Mouse (Mus musculus) heart, embryonic 11.5 days (tissue): Measurements from ENCODE around the gene Cyp4f40. TPM values are rescaled to one million over a fixed set of nuclear protein-coding genes. Genes with fewer than 3 reads are reported as not detected.
"Not testable (repeated sequence)": the region's sequence is repeated elsewhere in the genome, so short reads cannot be mapped to it uniquely, and the experiment has no call there.

Experiments
- ATAC-seq: fragments of 200-750 bp; cut with Nextera tagmentation; replicated peaks from 2 replicates; pipeline ENCODE4 v1.8.0; 2017; ENCODE audit warnings: moderate library complexity; ENCODE audit not compliant: insufficient number of reproducible peaks, low FRiP score, low TSS enrichment
- H3K27ac ChIP-seq: fragments of 300-500 bp; sonication (generic); 2 replicates; pipeline ENCODE4 v1.5.1; 2014; ENCODE audit warnings: mild to moderate bottlenecking, low read depth, low read length
- H3K27me3 ChIP-seq: fragments of 300-500 bp; sonication (generic); 2 replicates; pipeline ENCODE4 v1.6.1; 2014; ENCODE audit warnings: mild to moderate bottlenecking, low read length, mixed read lengths; ENCODE audit not compliant: control insufficient read depth, insufficient read depth
- H3K36me3 ChIP-seq: fragments of 300-500 bp; sonication (generic); 2 replicates; pipeline ENCODE4 v1.6.1; 2014; ENCODE audit warnings: mild to moderate bottlenecking, low read length, moderate library complexity, mixed read lengths; ENCODE audit not compliant: control insufficient read depth, insufficient read depth
- H3K4me1 ChIP-seq: fragments of 300-500 bp; sonication (generic); 2 replicates; pipeline ENCODE4 v1.6.1; 2014; ENCODE audit warnings: low read length; ENCODE audit not compliant: control insufficient read depth, insufficient read depth
- H3K4me2 ChIP-seq: fragments of 300-500 bp; sonication (generic); 2 replicates; pipeline ENCODE4 v1.6.1; 2014; ENCODE audit warnings: mild to moderate bottlenecking, moderate library complexity
- H3K4me3 ChIP-seq: fragments of 300-500 bp; sonication (generic); 2 replicates; pipeline ENCODE4 v1.5.1; 2014; ENCODE audit warnings: low read depth, low read length
- H3K9ac ChIP-seq: fragments of 300-500 bp; sonication (generic); 2 replicates; pipeline ENCODE4 v1.6.1; 2014; ENCODE audit warnings: mild to moderate bottlenecking, low read depth, low read length, moderate library complexity
- H3K9me3 ChIP-seq: fragments of 300-500 bp; sonication (generic); replicated peaks from 2 replicates; pipeline ENCODE4 v1.6.1; 2016; ENCODE audit warnings: low read length; ENCODE audit not compliant: control insufficient read depth
- WGBS: fragments of 180-500 bp; shearing (Covaris S2); extraction: QIAGEN DNeasy Blood & Tissue Kit; methylation state at CpG from one replicate; pipeline ENCODE4 v1.1.7; 2014; ENCODE audit not compliant: insufficient replicate concordance; 5-methylcytosine and 5-hydroxymethylcytosine counted together
- polyA plus RNA-seq: library from polyadenylated mRNA; unstranded; fragments of >200 nt; fragmentation: Nextera tagmentation; extraction: Ambion mirVana; gene quantifications from 2 replicates; pipeline ENCODE4 v1.2.1, GENCODE M21; 2014

Gene Cyp4f40
- polyA plus RNA-seq, result not detected in 2 replicates

GRCm38 (mm10) chr17:32658712-32659111 lies at the start of gene Cyp4f40:
TSS of gene Cyp4f40 (plus strand) at chr17:32658900.
- no peak within 1 kb of the TSS for H3K4me2 ChIP-seq
- no peaks in the 10 kb centered on the region for H3K9me3 ChIP-seq
- no peaks in the 10 kb centered on the region for H3K36me3 ChIP-seq
- no peak within 1 kb of the TSS for H3K4me3 ChIP-seq
- ATAC-seq, result no peak
- H3K4me1 ChIP-seq, result no peaks in the 10 kb centered on the region
- no peak within 1 kb of the TSS for H3K27ac ChIP-seq
- no peaks in the 10 kb centered on the region for H3K27me3 ChIP-seq
- no peak within 1 kb of the TSS for H3K9ac ChIP-seq
- WGBS, result 45% methylated on average over 2 of the region's 2 CpGs

GRCm38 (mm10) chr17:32610231-32610630 lies 48.5 kb upstream of the Cyp4f40 start:
- H3K4me1 ChIP-seq, H3K9ac ChIP-seq, H3K9me3 ChIP-seq, H3K4me3 ChIP-seq, H3K27ac ChIP-seq, ATAC-seq, H3K36me3 ChIP-seq, H3K27me3 ChIP-seq, H3K4me2 ChIP-seq: not testable (repeated sequence)
- 77% methylated on average over 3 of the region's 3 CpGs for WGBS

- Histone ChIP-seq H3K27me3 (no peaks in the 10 kb centered on the region), H3K9me3 (no peaks in the 10 kb centered on the region), H3K36me3 (no peaks in the 10 kb centered on the region), H3K9ac (no peak overlapping the region), H3K27ac (no peak overlapping the region), H3K4me1 (no peaks in the 10 kb centered on the region), H3K4me3 (no peak overlapping the region), H3K4me2 (no peak overlapping the region)
- WGBS, result 77% methylated on average over 3 of the region's 3 CpGs
- ATAC-seq, result no peak
Observed at GRCm38 (mm10) chr17:32610896-32611295, 47.8 kb upstream of the Cyp4f40 start.

GRCm38 (mm10) chr17:32612417-32612816 lies 46.3 kb upstream of the Cyp4f40 start:
- Histone ChIP-seq H3K4me3 (no peak overlapping the region), H3K4me1 (no peaks in the 10 kb centered on the region), H3K27me3 (no peaks in the 10 kb centered on the region), H3K9me3 (0 out of 2 replicates have a peak, but pooled peaks cover 3% of the 10 kb centered on the region), H3K4me2 (no peak overlapping the region), H3K27ac (no peak overlapping the region), H3K9ac (no peak overlapping the region), H3K36me3 (no peaks in the 10 kb centered on the region)
- no peak for ATAC-seq
- WGBS, result 73% methylated on average over 3 of the region's 3 CpGs

GRCm38 (mm10) chr17:32617252-32617651 lies 41.4 kb upstream of the Cyp4f40 start:
- Histone ChIP-seq H3K9me3 (0 out of 2 replicates have a peak, but pooled peaks cover 9% of the 10 kb centered on the region), H3K9ac (no peak overlapping the region), H3K36me3 (no peaks in the 10 kb centered on the region), H3K27me3 (no peaks in the 10 kb centered on the region), H3K4me3 (no peak overlapping the region), H3K4me2 (no peak overlapping the region), H3K27ac (no peak overlapping the region), H3K4me1 (no peaks in the 10 kb centered on the region)
- 72% methylated on average over 1 of the region's 1 CpGs for WGBS
- no peak for ATAC-seq

GRCm38 (mm10) chr17:32621018-32621417 lies 37.7 kb upstream of the Cyp4f40 start, which contains the start of gene Cyp4f37:
TSS of gene Cyp4f37 (plus strand) at chr17:32621309.
- H3K36me3 ChIP-seq, H3K9ac ChIP-seq, H3K4me3 ChIP-seq, ATAC-seq, H3K27ac ChIP-seq, H3K27me3 ChIP-seq, H3K4me2 ChIP-seq, H3K4me1 ChIP-seq, H3K9me3 ChIP-seq: not testable (repeated sequence)
- WGBS, result 61% methylated on average over 4 of the region's 4 CpGs

- not testable (repeated sequence) for H3K9ac ChIP-seq, H3K27ac ChIP-seq, ATAC-seq, H3K4me3 ChIP-seq, H3K4me1 ChIP-seq, H3K9me3 ChIP-seq, H3K36me3 ChIP-seq, H3K27me3 ChIP-seq, H3K4me2 ChIP-seq
- WGBS, result 79% methylated on average over 7 of the region's 7 CpGs
Observed at GRCm38 (mm10) chr17:32629726-32630125, 29.0 kb upstream of the Cyp4f40 start.

- no peak overlapping the region for H3K9ac ChIP-seq
Observed at GRCm38 (mm10) chr17:32631936-32632335, 26.8 kb upstream of the Cyp4f40 start.

GRCm38 (mm10) chr17:32634242-32634971 lies 24.3 kb upstream of the Cyp4f40 start:
- H3K36me3 ChIP-seq, result not testable (repeated sequence)
- peak; percentile 31; the same call in 1 of the 2 replicates for ATAC-seq

More at GRCm38 (mm10) chr17:32631936-32632335, 26.8 kb upstream of the Cyp4f40 start:
- Histone ChIP-seq H3K4me2 (no peak overlapping the region), H3K36me3 (no peaks in the 10 kb centered on the region), H3K9me3 (no peaks in the 10 kb centered on the region), H3K27ac (no peak overlapping the region), H3K27me3 (no peaks in the 10 kb centered on the region), H3K4me1 (no peaks in the 10 kb centered on the region), H3K4me3 (no peak overlapping the region)
- 76% methylated on average over 3 of the region's 3 CpGs for WGBS
- ATAC-seq, result no peak

More at GRCm38 (mm10) chr17:32634242-32634971, 24.3 kb upstream of the Cyp4f40 start:
- not testable (repeated sequence) for H3K27ac ChIP-seq, H3K9me3 ChIP-seq, H3K27me3 ChIP-seq, H3K4me1 ChIP-seq, H3K9ac ChIP-seq
- Histone ChIP-seq H3K4me3 (peak overlapping the region; percentile 36), H3K4me2 (peak overlapping the region; percentile 60)
- 81% methylated on average over 9 of the region's 9 CpGs for WGBS
